Mouse (Mus musculus): ENCODE results near the gene 1810049J17Rik. TPM values are rescaled to one million over a fixed set of nuclear protein-coding genes. Genes with fewer than 3 reads are reported as not detected.
A peak's percentile ranks its signal among the peaks of the same experiment; 100 is the strongest.

1810049J17Rik gene
- polyA plus RNA-seq, 2 experiments = 3.1 TPM; not detected in 1

GRCm38 (mm10) chr15:12330389-12330788 is 8.7 kb upstream of the 1810049J17Rik start:
- Histone ChIP-seq H3K4me2 (ENCODE audit: low read depth) (no peak overlapping the region), H3K9ac (replicated peaks) (no peak overlapping the region), H3K4me3 (ENCODE audit: insufficient read depth in 1 of 2, low read depth in 2 of 2, low read length in 2 of 2) (no peak overlapping the region), H3K27me3 (ENCODE audit: control insufficient read depth, insufficient read depth, low read length) (no peaks in the 10 kb centered on the region), H3K27ac (no peak overlapping the region), H3K9me3 (ENCODE audit: control insufficient read depth, low read length) (no peaks in the 10 kb centered on the region), H3K36me3 (replicated peaks; ENCODE audit: control insufficient read depth, insufficient read depth, low read depth) (no peaks in the 10 kb centered on the region), H3K4me1 (replicated peaks; ENCODE audit: control insufficient read depth in 2 of 2, insufficient read depth in 2 of 2, low read length in 1 of 2) (peaks cover 0 to 31% of the 10 kb centered on the region in 2 experiments; a peak in 3 of 4 replicates)
- TF ChIP-seq EP300 (IDR thresholded peaks at IDR 0.05; ENCODE audit: low read depth) (no peak), CTCF (IDR thresholded peaks at IDR 0.05; ENCODE audit: low read depth) (no peak)
- ATAC-seq (ENCODE audit: insufficient read depth) = no peak
- no peak for DNase-seq (ENCODE audit: low read depth in 3 of 3, low spot score in 3 of 3)
- WGBS (ENCODE audit: insufficient replicate concordance) = 72% methylated on average over 3 of the region's 3 CpGs

- Histone ChIP-seq H3K27ac (no peak overlapping the region), H3K4me1 (replicated peaks; ENCODE audit: control insufficient read depth in 2 of 2, insufficient read depth in 2 of 2, low read length in 1 of 2) (peaks cover 8 to 18% of the 10 kb centered on the region in 2 experiments), H3K4me2 (ENCODE audit: low read depth) (peak overlapping the region; percentile 72), H3K36me3 (replicated peaks; ENCODE audit: control insufficient read depth, insufficient read depth, low read depth) (no peaks in the 10 kb centered on the region), H3K9me3 (ENCODE audit: control insufficient read depth, low read length) (no peaks in the 10 kb centered on the region), H3K4me3 (ENCODE audit: insufficient read depth in 1 of 2, low read depth in 2 of 2, low read length in 2 of 2) (peak overlapping the region; percentile 3 to 76; a peak in 2 of 4 replicates), H3K27me3 (ENCODE audit: control insufficient read depth, insufficient read depth, low read length) (no peaks in the 10 kb centered on the region), H3K9ac (replicated peaks) (peak overlapping the region; percentile 32; the same call in 1 of the 2 replicates)
- TF ChIP-seq CTCF (IDR thresholded peaks at IDR 0.05; ENCODE audit: low read depth) (no peak), EP300 (IDR thresholded peaks at IDR 0.05; ENCODE audit: low read depth) (no peak)
- 70% methylated on average over 1 of the region's 1 CpGs for WGBS (ENCODE audit: insufficient replicate concordance)
- ATAC-seq (ENCODE audit: insufficient read depth) = no peak
- DNase-seq (ENCODE audit: low read depth in 3 of 3, low spot score in 3 of 3) = no peak
Observed at GRCm38 (mm10) chr15:12324326-12324725, 2.6 kb upstream of the 1810049J17Rik start.

GRCm38 (mm10) chr15:12322676-12323402 is 1.1 kb upstream of the 1810049J17Rik start:
- peak overlapping the region; percentile 72 for H3K4me2 ChIP-seq (ENCODE audit: low read depth)
- WGBS (ENCODE audit: insufficient replicate concordance) = 15% methylated on average over 9 of the region's 9 CpGs
- H3K4me3 ChIP-seq (ENCODE audit: insufficient read depth in 1 of 2, low read depth in 2 of 2, low read length in 2 of 2) = peak overlapping the region; percentile 76 to 99
- no peak for ATAC-seq (ENCODE audit: insufficient read depth)
- H3K36me3 ChIP-seq (replicated peaks; ENCODE audit: control insufficient read depth, insufficient read depth, low read depth) = no peaks in the 10 kb centered on the region
- H3K4me1 ChIP-seq (replicated peaks; ENCODE audit: control insufficient read depth in 2 of 2, insufficient read depth in 2 of 2, low read length in 1 of 2) = peaks cover 8 to 18% of the 10 kb centered on the region in 2 experiments
- no peaks in the 10 kb centered on the region for H3K9me3 ChIP-seq (ENCODE audit: control insufficient read depth, low read length)
- H3K27ac ChIP-seq = peak overlapping the region; percentile 73
- no peaks in the 10 kb centered on the region for H3K27me3 ChIP-seq (ENCODE audit: control insufficient read depth, insufficient read depth, low read length)
- H3K9ac ChIP-seq (replicated peaks) = peak overlapping the region; percentile 82
- no peak for DNase-seq (ENCODE audit: low read depth in 3 of 3, low spot score in 3 of 3)
- no peak for TF ChIP-seq CTCF (IDR thresholded peaks at IDR 0.05; ENCODE audit: low read depth)
- no peak for TF ChIP-seq EP300 (IDR thresholded peaks at IDR 0.05; ENCODE audit: low read depth)

GRCm38 (mm10) chr15:12321091-12321787 is 460 bp downstream of the 1810049J17Rik start, which contains the start of gene Golph3:
Gene Golph3 (plus strand): TSS chr15:12321450.
- DNase-seq (ENCODE audit: low read depth in 3 of 3, low spot score in 3 of 3) = peak; percentile 83 to 85 (median 85)
- peak within 1 kb of the TSS; percentile 73 for H3K27ac ChIP-seq
- peak within 1 kb of the TSS; percentile 75 for H3K4me2 ChIP-seq (ENCODE audit: low read depth)
- H3K9me3 ChIP-seq (ENCODE audit: control insufficient read depth, low read length) = no peaks in the 10 kb centered on the region
- peaks cover 13 to 21% of the 10 kb centered on the region in 2 experiments for H3K4me1 ChIP-seq (replicated peaks; ENCODE audit: control insufficient read depth in 2 of 2, insufficient read depth in 2 of 2, low read length in 1 of 2)
- TF ChIP-seq EP300 (IDR thresholded peaks at IDR 0.05; ENCODE audit: low read depth) (no peak), CTCF (IDR thresholded peaks at IDR 0.05; ENCODE audit: low read depth) (no peak)
- H3K36me3 ChIP-seq (replicated peaks; ENCODE audit: control insufficient read depth, insufficient read depth, low read depth) = no peaks in the 10 kb centered on the region
- WGBS (ENCODE audit: insufficient replicate concordance) = under 1% methylated on average over 74 of the region's 74 CpGs
- H3K9ac ChIP-seq (replicated peaks) = peak within 1 kb of the TSS; percentile 82
- H3K4me3 ChIP-seq (ENCODE audit: insufficient read depth in 1 of 2, low read depth in 2 of 2, low read length in 2 of 2) = peak within 1 kb of the TSS; percentile 76 to 99
- ATAC-seq (ENCODE audit: insufficient read depth) = peak; percentile 85
- no peaks in the 10 kb centered on the region for H3K27me3 ChIP-seq (ENCODE audit: control insufficient read depth, insufficient read depth, low read length)
